Mouse (Mus musculus) kidney, embryonic 14.5 days (tissue): ENCODE measurements around the gene Sugct. TPM values are rescaled to one million over a fixed set of nuclear protein-coding genes. Genes with fewer than 3 reads are reported as not detected.

Experiments used
- ATAC-seq: fragments of 200-750 bp; cut with Nextera tagmentation; 2 replicates; pipeline ENCODE4 v1.8.0; 2017; ENCODE audit warnings: moderate number of reproducible peaks, mild to moderate bottlenecking, moderate TSS enrichment, moderate library complexity; ENCODE audit not compliant: low FRiP score, low TSS enrichment
- H3K27ac ChIP-seq: fragments of 300-500 bp; sonication (generic); 2 replicates; pipeline ENCODE4 v1.5.1; 2014; ENCODE audit warnings: low read depth, mild to moderate bottlenecking, low read length, moderate library complexity, mixed read lengths
- H3K27me3 ChIP-seq: fragments of 300-500 bp; sonication (generic); 2 replicates; pipeline ENCODE4 v1.6.1; 2014; ENCODE audit warnings: mild to moderate bottlenecking, low read length; ENCODE audit not compliant: control insufficient read depth, insufficient read depth
- H3K36me3 ChIP-seq: fragments of 300-500 bp; sonication (generic); 2 replicates; pipeline ENCODE4 v1.6.1; 2014; ENCODE audit warnings: low read length, mixed read lengths; ENCODE audit not compliant: control insufficient read depth, insufficient read depth
- H3K4me1 ChIP-seq: fragments of 300-500 bp; sonication (generic); 2 replicates; pipeline ENCODE4 v1.6.1; 2014; ENCODE audit warnings: low read length, mixed read lengths; ENCODE audit not compliant: control insufficient read depth, insufficient read depth
- H3K4me2 ChIP-seq: fragments of 300-500 bp; sonication (generic); replicated peaks from 2 replicates; pipeline ENCODE4 v1.6.1; 2014; ENCODE audit warnings: low read depth, mild to moderate bottlenecking, low read length
- H3K4me3 ChIP-seq: fragments of 300-500 bp; sonication (generic); 2 replicates; pipeline ENCODE4 v1.5.1; 2014; ENCODE audit warnings: mild to moderate bottlenecking, low read length
- H3K9ac ChIP-seq: fragments of 300-500 bp; sonication (generic); 2 replicates; pipeline ENCODE4 v1.6.1; 2014; ENCODE audit warnings: low read depth, mild to moderate bottlenecking, low read length, moderate library complexity
- H3K9me3 ChIP-seq: fragments of 300-500 bp; sonication (generic); 2 replicates; pipeline ENCODE4 v1.6.1; 2016; ENCODE audit warnings: low read length; ENCODE audit not compliant: control insufficient read depth
- WGBS: fragments of 180-500 bp; shearing (Covaris S2); extraction: QIAGEN DNeasy Blood & Tissue Kit; methylation state at CpG from one replicate; pipeline ENCODE4 v1.1.7; 2014; 5-methylcytosine and 5-hydroxymethylcytosine counted together
- polyA plus RNA-seq: library from polyadenylated mRNA; unstranded; fragments of >200 nt; fragmentation: Nextera tagmentation; extraction: Ambion mirVana; gene quantifications from 2 replicates; pipeline ENCODE4 v1.2.1, GENCODE M21; 2014

The Sugct gene
- polyA plus RNA-seq, 1 experiment from 2014 or later, result 6.9 TPM

DNA sequence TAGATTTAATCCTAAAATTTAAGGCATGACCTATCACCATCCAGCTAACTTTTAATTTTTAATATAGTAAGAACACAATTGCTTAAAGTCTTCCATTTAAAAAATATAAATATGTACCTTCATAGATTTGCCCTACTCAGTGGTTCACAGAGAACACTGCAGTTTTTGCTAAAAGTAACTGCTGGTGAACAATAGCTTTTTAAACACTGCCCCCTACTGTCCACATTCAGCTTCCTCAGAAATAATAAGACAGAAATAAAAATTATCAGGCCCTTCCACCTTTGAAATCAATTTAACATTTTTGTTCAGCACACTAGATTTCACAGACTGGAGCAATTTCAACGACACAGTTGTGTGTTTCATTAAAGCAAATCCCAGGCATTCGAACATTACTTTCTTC lies 53.1 kb downstream of the Sugct start:
- H3K9ac ChIP-seq, result no peak overlapping the region
- no peaks in the 10 kb centered on the region for H3K27me3 ChIP-seq
- ATAC-seq, result no peak
- WGBS, result 50% methylated on average over 2 of the region's 2 CpGs
- no peak overlapping the region for H3K4me2 ChIP-seq
- H3K9me3 ChIP-seq, result no peaks in the 10 kb centered on the region
- H3K4me1 ChIP-seq, result no peaks in the 10 kb centered on the region
- no peaks in the 10 kb centered on the region for H3K36me3 ChIP-seq
- no peak overlapping the region for H3K27ac ChIP-seq
- H3K4me3 ChIP-seq, result no peak overlapping the region

GRCm38 (mm10) chr13:17638008-17638407 lies 57.3 kb downstream of the Sugct start:
- Histone ChIP-seq H3K27ac (no peak overlapping the region), H3K27me3 (no peaks in the 10 kb centered on the region), H3K4me1 (no peaks in the 10 kb centered on the region), H3K9ac (no peak overlapping the region), H3K9me3 (no peaks in the 10 kb centered on the region), H3K4me2 (no peak overlapping the region), H3K4me3 (no peak overlapping the region), H3K36me3 (no peaks in the 10 kb centered on the region)
- ATAC-seq, result no peak

DNA sequence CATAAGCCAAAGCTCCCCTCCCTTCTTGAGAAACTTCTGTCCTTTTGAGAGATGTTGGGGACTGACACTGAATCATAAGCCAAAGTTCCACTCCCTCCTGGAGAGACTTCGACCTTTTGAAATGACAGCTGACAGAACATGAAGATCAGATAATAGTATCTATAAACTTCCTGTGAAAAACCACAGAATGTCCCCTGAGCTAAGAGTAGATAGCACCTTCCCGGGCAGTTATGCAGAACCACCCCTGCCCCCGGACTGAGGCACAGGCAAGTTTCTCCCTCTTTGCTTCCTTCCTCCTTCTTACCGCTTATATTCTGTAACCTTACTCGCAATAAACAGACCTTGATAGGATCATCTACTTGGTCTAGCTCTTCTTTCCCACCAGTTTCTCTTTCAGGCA lies 68.2 kb downstream of the Sugct start:
- ATAC-seq, result no peak
- 95% methylated on average over 5 of the region's 5 CpGs for WGBS
- Histone ChIP-seq H3K9me3 (no peaks in the 10 kb centered on the region), H3K4me1 (no peaks in the 10 kb centered on the region), H3K4me3 (no peak overlapping the region), H3K27me3 (no peaks in the 10 kb centered on the region), H3K27ac (no peak overlapping the region), H3K4me2 (no peak overlapping the region), H3K36me3 (no peaks in the 10 kb centered on the region), H3K9ac (no peak overlapping the region)

DNA sequence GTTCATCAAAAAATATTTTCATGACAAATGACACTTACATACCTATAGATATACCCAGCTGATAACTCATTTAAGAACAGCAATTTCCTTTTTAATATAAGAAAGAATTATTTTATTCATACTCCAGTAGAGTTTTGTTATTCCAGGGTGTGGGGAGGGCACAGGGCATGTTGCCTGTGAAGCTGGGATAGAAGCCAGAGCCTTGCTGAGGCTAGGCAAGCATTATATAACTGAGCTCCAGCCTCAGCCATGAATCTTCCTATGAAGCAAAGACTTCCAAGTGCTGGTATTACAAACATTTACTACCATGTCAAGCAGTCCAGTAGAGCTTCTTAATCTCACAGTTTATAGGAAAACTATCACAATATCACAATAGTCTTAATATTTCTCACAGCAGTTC lies 70.4 kb downstream of the Sugct start:
- Histone ChIP-seq H3K4me3 (no peak overlapping the region), H3K9me3 (no peaks in the 10 kb centered on the region), H3K36me3 (no peaks in the 10 kb centered on the region), H3K4me2 (no peak overlapping the region), H3K9ac (no peak overlapping the region), H3K4me1 (no peaks in the 10 kb centered on the region), H3K27me3 (no peaks in the 10 kb centered on the region), H3K27ac (no peak overlapping the region)
- ATAC-seq, result no peak

GRCm38 (mm10) chr13:17606217-17606616 lies 89.1 kb downstream of the Sugct start:
- Histone ChIP-seq H3K4me3 (no peak overlapping the region), H3K4me2 (no peak overlapping the region), H3K36me3 (no peaks in the 10 kb centered on the region), H3K9ac (no peak overlapping the region), H3K27ac (no peak overlapping the region), H3K27me3 (no peaks in the 10 kb centered on the region), H3K4me1 (no peaks in the 10 kb centered on the region), H3K9me3 (no peaks in the 10 kb centered on the region)
- ATAC-seq, result no peak
- 71% methylated on average over 1 of the region's 1 CpGs for WGBS

DNA sequence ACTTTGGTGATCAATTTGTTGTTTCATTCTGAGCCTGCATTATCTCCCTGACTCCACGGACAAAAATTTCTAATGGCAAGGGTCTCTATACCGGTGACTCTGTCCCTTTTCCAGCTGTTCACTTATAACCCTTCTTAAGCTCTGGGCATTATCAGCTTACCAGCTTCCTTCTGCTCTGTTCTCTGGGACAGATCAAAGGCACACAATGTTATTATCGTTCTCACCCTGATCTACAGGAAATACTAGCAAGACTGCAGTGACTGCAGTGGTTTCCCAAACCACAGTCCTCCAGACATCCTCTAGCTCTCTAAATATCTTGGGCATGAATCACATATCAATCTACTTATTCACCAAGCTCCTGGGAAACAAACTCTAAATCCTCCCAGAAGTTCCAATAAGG lies 90.7 kb downstream of the Sugct start:
- ATAC-seq, result no peak
- no peaks in the 10 kb centered on the region for H3K36me3 ChIP-seq
- WGBS, result 63% methylated on average over 3 of the region's 3 CpGs

DNA sequence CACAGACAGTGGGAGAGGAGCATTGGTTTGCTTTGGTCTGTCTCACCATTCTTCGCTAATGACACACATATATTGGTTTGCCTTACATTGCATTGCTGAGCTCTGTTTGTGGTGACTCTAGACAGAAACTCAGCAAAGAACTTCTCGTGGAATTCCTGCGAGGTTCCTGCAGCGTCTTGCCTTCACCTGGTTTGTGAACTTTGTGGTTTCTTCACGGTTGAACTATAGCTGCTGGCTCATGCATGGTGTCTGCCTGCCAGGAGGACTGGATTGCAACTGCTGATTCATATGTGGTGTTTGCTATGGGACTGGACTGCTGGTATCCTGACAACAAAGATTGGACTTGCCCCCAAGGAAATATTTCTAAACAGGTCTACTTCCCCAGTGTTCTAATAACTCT lies 91.6 kb downstream of the Sugct start:
- H3K4me3 ChIP-seq, result no peak overlapping the region
- 90% methylated on average over 5 of the region's 5 CpGs for WGBS
- H3K36me3 ChIP-seq, result no peaks in the 10 kb centered on the region
- no peak overlapping the region for H3K27ac ChIP-seq
- no peaks in the 10 kb centered on the region for H3K9me3 ChIP-seq
- no peak for ATAC-seq
- no peaks in the 10 kb centered on the region for H3K4me1 ChIP-seq
- H3K9ac ChIP-seq, result no peak overlapping the region
- no peaks in the 10 kb centered on the region for H3K27me3 ChIP-seq
- H3K4me2 ChIP-seq, result no peak overlapping the region

More for the DNA sequence above, 90.7 kb downstream of the Sugct start:
- no peak overlapping the region for H3K27ac ChIP-seq
- no peaks in the 10 kb centered on the region for H3K9me3 ChIP-seq
- H3K4me1 ChIP-seq, result no peaks in the 10 kb centered on the region
- H3K9ac ChIP-seq, result no peak overlapping the region
- no peaks in the 10 kb centered on the region for H3K27me3 ChIP-seq
- no peak overlapping the region for H3K4me3 ChIP-seq
- H3K4me2 ChIP-seq, result no peak overlapping the region

- H3K9me3 ChIP-seq, result no peaks in the 10 kb centered on the region
- no peak overlapping the region for H3K4me2 ChIP-seq
- no peaks in the 10 kb centered on the region for H3K27me3 ChIP-seq
- H3K4me1 ChIP-seq, result no peaks in the 10 kb centered on the region
- no peak overlapping the region for H3K4me3 ChIP-seq
- WGBS, result 49% methylated on average over 3 of the region's 3 CpGs
- H3K36me3 ChIP-seq, result no peaks in the 10 kb centered on the region
- no peak overlapping the region for H3K9ac ChIP-seq
- no peak overlapping the region for H3K27ac ChIP-seq
- ATAC-seq, result no peak
Observed at GRCm38 (mm10) chr13:17585267-17585913, 110.0 kb downstream of the Sugct start.

DNA sequence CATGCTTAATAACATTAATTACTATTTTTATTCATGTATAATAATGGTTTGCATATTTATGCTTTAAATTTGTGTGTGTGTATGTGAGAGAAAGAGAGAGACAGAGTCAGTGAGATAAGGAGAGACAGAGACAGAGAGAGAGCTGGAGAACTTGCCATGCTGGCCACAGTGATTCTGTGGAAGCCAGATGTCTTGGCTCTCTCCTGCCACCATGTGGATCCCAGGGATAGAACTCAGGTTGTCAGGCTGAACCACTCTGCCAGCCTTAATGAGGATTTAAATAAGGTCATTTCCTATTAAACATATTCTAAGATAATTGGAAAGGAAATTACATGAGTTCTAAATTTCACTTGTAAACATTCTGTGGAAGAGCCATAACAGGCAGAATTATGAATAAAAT lies 110.5 kb downstream of the Sugct start:
- 0 out of 2 replicates have a peak, but pooled peaks have one; percentile 55 for ATAC-seq
- no peaks in the 10 kb centered on the region for H3K4me1 ChIP-seq
- no peak overlapping the region for H3K4me3 ChIP-seq
- H3K27ac ChIP-seq, result no peak overlapping the region
- no peaks in the 10 kb centered on the region for H3K27me3 ChIP-seq
- H3K9ac ChIP-seq, result no peak overlapping the region
- no peaks in the 10 kb centered on the region for H3K36me3 ChIP-seq
- no peak overlapping the region for H3K4me2 ChIP-seq
- H3K9me3 ChIP-seq, result no peaks in the 10 kb centered on the region
